In the genomic region with DNA sequence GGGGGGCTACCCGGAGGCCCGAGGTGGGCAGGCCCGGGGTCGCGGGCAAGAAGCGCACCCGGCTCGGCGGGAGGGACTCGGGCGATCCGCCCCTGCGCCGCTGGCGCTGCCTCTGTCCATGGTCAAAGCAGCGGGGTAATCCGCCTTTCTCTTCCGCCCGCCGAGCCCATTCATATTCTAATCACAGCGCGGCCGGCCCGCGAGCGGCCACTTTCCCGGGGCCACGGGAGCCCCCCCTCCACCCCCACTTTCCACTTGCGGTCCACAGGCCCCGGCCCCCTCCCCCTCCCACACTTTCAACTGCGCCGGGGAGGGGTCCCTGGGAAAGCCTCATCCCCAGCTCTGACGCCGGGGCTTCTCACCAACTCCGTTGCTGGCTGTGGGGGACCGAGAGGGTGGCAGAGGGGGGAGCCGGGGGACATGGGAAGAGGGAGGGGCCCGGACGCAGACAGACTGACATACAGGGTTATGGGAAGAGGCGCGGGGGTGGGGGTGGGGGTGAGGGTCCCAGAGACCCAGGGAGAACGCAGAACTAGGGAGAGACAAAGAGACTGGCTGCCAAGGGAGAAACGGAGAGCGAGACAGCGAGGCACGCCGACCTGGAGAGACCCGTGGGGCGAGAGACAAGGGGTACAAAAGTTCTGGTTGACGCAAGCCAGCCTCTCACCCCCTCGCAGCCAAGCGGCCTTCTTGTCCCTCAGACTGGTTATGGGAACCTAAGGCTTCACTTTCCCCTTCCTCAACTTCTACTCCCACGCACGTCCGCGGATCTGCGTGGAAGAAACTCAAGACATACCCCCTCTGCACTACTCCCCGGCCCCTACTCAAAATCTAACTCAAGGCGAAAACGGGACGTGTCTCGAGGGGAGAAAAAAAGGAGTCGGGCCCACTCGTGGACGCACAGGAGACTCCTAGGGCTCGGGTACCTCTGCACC, we compare ENCODE assay signal across 9 mouse cellular contexts. TPM values are rescaled to one million over a fixed set of nuclear protein-coding genes. Genes with fewer than 3 reads are reported as not detected.
A peak's percentile ranks its signal among the peaks of the same experiment; 100 is the strongest.
DNase-seq lines count a peak whose midpoint lies in the region; ATAC-seq lines count a peak whose summit lies in the region.
"Had no signal": no experiment of that assay in that cellular context is flagged by ENCODE, and none has a peak within 500 bp of the region (broad histone marks: within the 10 kb centered on the region; RNA-seq: fewer than 3 reads in every experiment).

No protein-coding gene starts in this region.

- peaks cover 25% of the 10 kb centered on the region for H3K4me1 ChIP-seq in heart, embryonic 11.5 days (ENCODE audit: control insufficient read depth, insufficient read depth, low read length)
- H3K4me1 ChIP-seq in forebrain, embryonic 12.5 days, result peaks cover 61% of the 10 kb centered on the region
- peaks cover 60% of the 10 kb centered on the region for H3K4me1 ChIP-seq in midbrain, embryonic 15.5 days

- intact Hi-C loops in heart, postnatal 36 days (cut with DNase I), result no loop called here

- H3K4me3 ChIP-seq in heart, embryonic 11.5 days (ENCODE audit: low read depth, low read length), result peak overlapping the region; percentile 40
- peak overlapping the region; percentile 55 for H3K4me3 ChIP-seq in forebrain, embryonic 12.5 days (replicated peaks)
- peak overlapping the region; percentile 48 for H3K4me3 ChIP-seq in midbrain, embryonic 15.5 days

- ATAC-seq in heart, embryonic 11.5 days (replicated peaks; ENCODE audit: insufficient number of reproducible peaks, low FRiP score, low TSS enrichment), result peak; percentile 53
- ATAC-seq in forebrain, embryonic 12.5 days (ENCODE audit: low FRiP score), result peak; percentile 68
- peak; percentile 48 for ATAC-seq in midbrain, embryonic 15.5 days (replicated peaks)

- WGBS in heart, embryonic 11.5 days (ENCODE audit: insufficient replicate concordance), result 2% methylated on average over 64 of the region's 66 CpGs
- under 1% methylated on average over 61 of the region's 66 CpGs for WGBS in forebrain, embryonic 12.5 days
- WGBS in midbrain, embryonic 15.5 days, result under 1% methylated on average over 64 of the region's 66 CpGs

- no peaks in the 10 kb centered on the region for H3K36me3 ChIP-seq in heart, embryonic 11.5 days (ENCODE audit: control insufficient read depth, insufficient read depth, low read length)
- no peaks in the 10 kb centered on the region for H3K36me3 ChIP-seq in forebrain, embryonic 12.5 days (replicated peaks)
- no peaks in the 10 kb centered on the region for H3K36me3 ChIP-seq in midbrain, embryonic 15.5 days (replicated peaks)

- peak overlapping the region; percentile 65 for H3K4me2 ChIP-seq in heart, embryonic 11.5 days
- peak overlapping the region; percentile 67 for H3K4me2 ChIP-seq in forebrain, embryonic 12.5 days
- peak overlapping the region; percentile 94 for H3K4me2 ChIP-seq in midbrain, embryonic 15.5 days

- DNase-seq in heart, postnatal 36 days, result no peak
- DNase-seq in R1 (ENCODE audit: low read depth, low spot score), result peak; percentile 56
- DNase-seq in kidney, postnatal 10 days, result peak; percentile 60
- no peak for DNase-seq in layer of hippocampus, adult 9-11 months
- no peak for DNase-seq in cerebellum, adult 9-10 months

- H3K27ac ChIP-seq in heart, embryonic 11.5 days (ENCODE audit: low read depth, low read length), result no peak overlapping the region
- H3K27ac ChIP-seq in forebrain, embryonic 12.5 days, result peak overlapping the region; percentile 96
- peak overlapping the region; percentile 81 for H3K27ac ChIP-seq in midbrain, embryonic 15.5 days

- H3K9ac ChIP-seq in heart, embryonic 11.5 days (ENCODE audit: low read depth, low read length), result no peak overlapping the region
- peak overlapping the region; percentile 73 for H3K9ac ChIP-seq in forebrain, embryonic 12.5 days
- peak overlapping the region; percentile 55 for H3K9ac ChIP-seq in midbrain, embryonic 15.5 days

- peaks cover 85% of the 10 kb centered on the region for H3K27me3 ChIP-seq in heart, embryonic 11.5 days (ENCODE audit: control insufficient read depth, insufficient read depth, low read length)
- H3K27me3 ChIP-seq in forebrain, embryonic 12.5 days, result peaks cover 69% of the 10 kb centered on the region
- peaks cover 52% of the 10 kb centered on the region for H3K27me3 ChIP-seq in midbrain, embryonic 15.5 days (replicated peaks)

- no peaks in the 10 kb centered on the region for H3K9me3 ChIP-seq in heart, embryonic 11.5 days (replicated peaks; ENCODE audit: control insufficient read depth, low read length)
- H3K9me3 ChIP-seq in forebrain, embryonic 12.5 days, result no peaks in the 10 kb centered on the region
- no peaks in the 10 kb centered on the region for H3K9me3 ChIP-seq in midbrain, embryonic 15.5 days

RNA-seq across cellular contexts. Expression of a gene that starts 0.7 kb away (rescaled TPM):
- polyA plus RNA-seq in heart, embryonic 11.5 days (2014; fragmentation: Nextera tagmentation; extraction: Ambion mirVana), result not detected in 2 replicates
- total RNA-seq in heart, postnatal 36 days (2021), result under 1 TPM in 1 of 2 experiments, not detected in 1; 0.08 TPM
- 24.8 and 26.5 TPM in 2 replicates for polyA plus RNA-seq in forebrain, embryonic 12.5 days (2016; fragmentation: Nextera tagmentation; extraction: Ambion mirVana)
- 16.1 and 17.2 TPM in 2 replicates for polyA plus RNA-seq in midbrain, embryonic 15.5 days (2015; fragmentation: Nextera tagmentation; extraction: Ambion mirVana)
- polyA plus RNA-seq: spleen, adult 2 months had no signal

Comparison
In these comparisons a context has a peak if more than half of its experiments do, and no peak if none do; other contexts are left out.
1. DNase-seq: peak in R1 (single experiment) and kidney, postnatal 10 days (single experiment); none in heart, postnatal 36 days (0 of 2), layer of hippocampus, adult 9-11 months (single experiment) and cerebellum, adult 9-10 months (single experiment).
2. RNA of a gene that starts 0.7 kb away (polyA plus RNA-seq): 24.8 to 26.5 TPM in forebrain, embryonic 12.5 days and 16.1 to 17.2 TPM in midbrain, embryonic 15.5 days; not detected in heart, embryonic 11.5 days; every median in the first group is over 10 times any median in the second.
3. Peak in every context shown above with its lines, with median percentiles within 50 percentile points of each other: ATAC-seq, H3K4me2 ChIP-seq and H3K4me3 ChIP-seq.